Mouse (Mus musculus) neutrophil, adult 5-6 weeks (primary cell): ENCODE data around the gene Eif4g3. TPM values are rescaled to one million over a fixed set of nuclear protein-coding genes. Genes with fewer than 3 reads are reported as not detected.
A peak's percentile ranks its signal among the peaks of the same experiment; 100 is the strongest.

Source experiments
- ATAC-seq: fragments of 151-379, 151-347 bp; 2 replicates; pipeline ENCODE4 v1.8.0; 2017; ENCODE audit warnings: mild to moderate bottlenecking, moderate TSS enrichment; ENCODE audit not compliant: insufficient number of reproducible peaks, poor library complexity, low FRiP score, severe bottlenecking; ENCODE audit errors: extremely low read depth
- total RNA-seq: library from RNA; stranded (forward); fragments of 200-1000 nt; gene quantifications from 2 replicates; pipeline ENCODE4 v1.2.3, GENCODE M21; 2017

Eif4g3 gene
- total RNA-seq, 1 experiment from 2014 or later = 95.8 TPM

DNA sequence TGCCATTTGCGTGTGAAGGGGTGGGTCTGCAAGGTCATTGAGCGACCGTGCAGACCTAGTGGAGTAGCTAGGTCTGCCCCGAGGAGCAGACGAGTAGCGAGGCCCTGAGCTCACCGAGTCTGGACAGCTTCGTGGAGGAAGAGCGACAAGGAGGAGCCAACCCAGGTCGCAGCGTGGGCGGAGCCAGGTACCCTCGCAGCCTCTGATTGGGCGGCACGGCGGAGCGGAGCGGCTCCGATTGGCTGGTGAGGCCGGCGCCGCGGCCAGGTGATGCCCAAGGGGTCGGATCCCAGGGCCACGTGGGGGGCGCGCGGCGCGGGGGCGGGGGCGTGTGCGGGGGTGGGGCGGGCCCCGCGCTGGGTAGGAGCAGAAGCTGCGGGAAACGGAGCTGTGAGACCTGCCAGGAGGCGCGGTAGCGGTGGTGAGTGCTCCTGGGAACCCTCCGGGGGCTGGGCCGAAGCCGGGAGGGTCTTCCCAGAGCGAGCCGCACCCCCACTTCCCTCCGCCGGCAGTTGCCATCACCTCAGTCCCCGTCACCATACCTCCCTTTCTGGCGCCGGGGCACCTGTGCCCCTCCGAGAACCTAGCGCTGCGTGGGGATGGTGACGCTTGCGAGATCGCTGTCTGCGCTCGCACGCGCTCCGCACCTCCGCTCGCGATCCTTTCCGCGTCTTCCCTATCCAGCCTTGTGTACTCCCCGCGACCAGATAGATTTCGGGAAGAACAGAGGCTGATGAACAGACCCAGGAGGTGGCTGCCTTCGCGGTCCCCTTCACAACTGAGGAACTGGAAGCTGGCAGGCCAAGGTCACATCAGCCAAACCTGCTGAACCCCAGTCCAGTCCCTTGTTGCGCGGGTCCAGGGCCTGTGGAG is 257.5 kb downstream of the Eif4g3 start, which contains the start of the genes Sh2d5 and Kif17:
Sh2d5 (plus strand) TSS at position 316 of the 873 bp plus-strand sequence.
Kif17 (plus strand) TSS at position 348 of the 873 bp plus-strand sequence.
- ATAC-seq = peak; percentile 65

DNA sequence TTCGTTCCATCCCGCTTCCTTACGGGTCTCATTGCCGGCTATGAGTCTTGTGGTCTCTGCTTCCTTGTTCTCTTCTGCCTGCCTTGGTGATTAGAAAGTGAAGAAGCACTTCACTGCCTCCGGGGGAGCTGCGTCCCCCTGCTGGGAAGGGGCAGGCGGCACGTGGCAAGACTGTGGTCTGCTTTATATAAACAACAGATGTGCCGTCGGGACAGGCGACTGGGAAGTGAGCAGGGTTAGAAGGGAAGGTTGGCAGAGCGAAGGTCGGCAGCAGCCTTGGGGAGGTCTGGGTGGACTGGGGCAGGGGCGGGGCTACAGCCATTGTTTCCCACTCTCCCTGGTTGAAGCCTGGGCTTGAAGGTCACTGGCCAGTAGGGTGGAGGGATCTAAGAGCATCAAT is 259.0 kb downstream of the Eif4g3 start:
- no peak for ATAC-seq

DNA sequence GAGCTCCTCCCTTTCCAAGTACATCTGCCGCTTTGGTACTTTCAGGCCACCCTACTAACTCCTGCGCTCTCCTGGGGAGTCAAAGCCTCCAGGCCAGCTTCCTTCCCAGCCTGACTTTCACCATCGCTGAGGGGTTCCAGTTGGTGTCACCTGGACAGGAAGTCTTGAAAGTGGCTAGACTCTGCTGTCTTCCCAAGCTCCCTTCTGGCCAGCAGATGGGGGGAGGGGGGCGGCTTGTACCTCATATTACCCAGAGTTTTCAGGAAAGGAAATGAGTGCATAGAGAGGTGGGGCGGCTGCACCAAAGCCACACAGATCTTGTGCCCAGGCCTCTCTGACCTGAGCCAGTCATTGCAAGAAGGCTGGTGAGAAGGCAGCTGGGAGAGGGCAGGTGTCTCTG is 259.4 kb downstream of the Eif4g3 start:
- no peak for ATAC-seq

GRCm38 (mm10) chr4:138257116-138257687 is 264.4 kb downstream of the Eif4g3 start:
- ATAC-seq = no peak

Other genes starting within 250 kb of the Eif4g3 start
- gene Alpl, start 196.6 kb upstream of the Eif4g3 start, total RNA-seq = 0.74 and 1.2 TPM in 2 replicates
- gene Ece1, start 130.8 kb upstream of the Eif4g3 start, total RNA-seq = 5.7 and 5.9 TPM in 2 replicates
- 170 and 181 TPM in 2 replicates for gene Hp1bp3, start 223.3 kb downstream of the Eif4g3 start, total RNA-seq